Mouse (Mus musculus) cerebellum, postnatal 4 days (tissue): Measurements from ENCODE around the gene Smco2.

Source experiments
- DNase-seq, 2 experiments: peaks; one replicate each; pipeline ENCODE4 v3.0.0; 2022; ENCODE audit warnings: low spot score in 2 of 2, mixed read lengths in 1 of 2

The Smco2 gene

GRCm38 (mm10) chr6:146901929-146902328 lies 52.0 kb downstream of the Smco2 start:
- no peak for DNase-seq

- no peak for DNase-seq
These were observed 53.7 kb downstream of the Smco2 start for GRCm38 (mm10) chr6:146903632-146904031.

- no peak for DNase-seq
These were observed 54.8 kb downstream of the Smco2 start for GRCm38 (mm10) chr6:146904707-146905106.

- DNase-seq: no peak
These were observed 56.3 kb downstream of the Smco2 start for GRCm38 (mm10) chr6:146906000-146906786.

- DNase-seq: no peak
These were observed 57.3 kb downstream of the Smco2 start for GRCm38 (mm10) chr6:146907061-146907794.

GRCm38 (mm10) chr6:146907795-146908190 lies 57.9 kb downstream of the Smco2 start:
- DNase-seq: no peak

- no peak for DNase-seq
These were observed 58.9 kb downstream of the Smco2 start for GRCm38 (mm10) chr6:146908801-146909200.

- no peak for DNase-seq
These were observed 60.0 kb downstream of the Smco2 start for GRCm38 (mm10) chr6:146909725-146910489.

GRCm38 (mm10) chr6:146910801-146911200 lies 60.9 kb downstream of the Smco2 start:
- DNase-seq: no peak

- DNase-seq: no peak
These were observed 63.1 kb downstream of the Smco2 start for GRCm38 (mm10) chr6:146912835-146913488.

GRCm38 (mm10) chr6:146913489-146914198 lies 63.7 kb downstream of the Smco2 start:
- DNase-seq: no peak

- DNase-seq: no peak
These were observed 65.9 kb downstream of the Smco2 start for GRCm38 (mm10) chr6:146915808-146916207.

- DNase-seq: no peak
These were observed 67.5 kb downstream of the Smco2 start for GRCm38 (mm10) chr6:146917396-146917795.

GRCm38 (mm10) chr6:146918341-146918740 lies 68.4 kb downstream of the Smco2 start:
- no peak for DNase-seq
